Mouse (Mus musculus): ENCODE data around the gene Pkp1. TPM values are rescaled to one million over a fixed set of nuclear protein-coding genes. Genes with fewer than 3 reads are reported as not detected.

Gene Pkp1
- polyA plus RNA-seq, 1 experiment from 2014 or later: 0.10 TPM

GRCm38 (mm10) chr1:135924377-135924994 lies 5.5 kb upstream of the Pkp1 start:
- Histone ChIP-seq H3K9me3 (ENCODE audit: control insufficient read depth, low read length) (no peaks in the 10 kb centered on the region), H3K9ac (ENCODE audit: low read depth, low read length) (no peak overlapping the region), H3K27me3 (replicated peaks; ENCODE audit: control insufficient read depth, insufficient read depth, low read length) (peaks cover 54% of the 10 kb centered on the region), H3K27ac (ENCODE audit: low read depth, low read length) (no peak overlapping the region), H3K4me3 (ENCODE audit: low read depth, low read length) (no peak overlapping the region), H3K36me3 (ENCODE audit: control insufficient read depth, insufficient read depth, low read length) (no peaks in the 10 kb centered on the region), H3K4me2 (no peak overlapping the region), H3K4me1 (replicated peaks; ENCODE audit: control insufficient read depth, insufficient read depth, low read length) (no peaks in the 10 kb centered on the region)
- WGBS: 67% methylated on average over 5 of the region's 5 CpGs
- ATAC-seq (replicated peaks; ENCODE audit: low FRiP score): no peak
- DNase-seq (ENCODE audit: low spot score): no peak

- no peaks in the 10 kb centered on the region for H3K4me1 ChIP-seq (replicated peaks; ENCODE audit: control insufficient read depth, insufficient read depth, low read length)
- no peak overlapping the region for H3K27ac ChIP-seq (ENCODE audit: low read depth, low read length)
- 68% methylated on average over 7 of the region's 7 CpGs for WGBS
- no peak for ATAC-seq (replicated peaks; ENCODE audit: low FRiP score)
- no peak for DNase-seq (ENCODE audit: low spot score)
- H3K27me3 ChIP-seq (replicated peaks; ENCODE audit: control insufficient read depth, insufficient read depth, low read length): peaks cover 66% of the 10 kb centered on the region
- H3K9ac ChIP-seq (ENCODE audit: low read depth, low read length): no peak overlapping the region
- H3K4me2 ChIP-seq: no peak overlapping the region
- no peak overlapping the region for H3K4me3 ChIP-seq (ENCODE audit: low read depth, low read length)
- H3K36me3 ChIP-seq (ENCODE audit: control insufficient read depth, insufficient read depth, low read length): no peaks in the 10 kb centered on the region
- no peaks in the 10 kb centered on the region for H3K9me3 ChIP-seq (ENCODE audit: control insufficient read depth, low read length)
These were observed 4.2 kb upstream of the Pkp1 start for GRCm38 (mm10) chr1:135923229-135923628.

GRCm38 (mm10) chr1:135917206-135917605 lies 1.8 kb downstream of the Pkp1 start:
- Histone ChIP-seq H3K36me3 (ENCODE audit: control insufficient read depth, insufficient read depth, low read length) (no peaks in the 10 kb centered on the region), H3K4me2 (no peak overlapping the region), H3K27ac (ENCODE audit: low read depth, low read length) (no peak overlapping the region), H3K4me3 (ENCODE audit: low read depth, low read length) (no peak overlapping the region), H3K9me3 (ENCODE audit: control insufficient read depth, low read length) (no peaks in the 10 kb centered on the region), H3K9ac (ENCODE audit: low read depth, low read length) (no peak overlapping the region), H3K4me1 (replicated peaks; ENCODE audit: control insufficient read depth, insufficient read depth, low read length) (no peaks in the 10 kb centered on the region), H3K27me3 (replicated peaks; ENCODE audit: control insufficient read depth, insufficient read depth, low read length) (peaks cover 81% of the 10 kb centered on the region)
- no peak for ATAC-seq (replicated peaks; ENCODE audit: low FRiP score)
- WGBS: 11% methylated on average over 5 of the region's 5 CpGs
- DNase-seq (ENCODE audit: low spot score): no peak

- Histone ChIP-seq H3K27me3 (replicated peaks; ENCODE audit: control insufficient read depth, insufficient read depth, low read length) (peaks cover 78% of the 10 kb centered on the region), H3K4me3 (ENCODE audit: low read depth, low read length) (no peak overlapping the region), H3K9me3 (ENCODE audit: control insufficient read depth, low read length) (no peaks in the 10 kb centered on the region), H3K36me3 (ENCODE audit: control insufficient read depth, insufficient read depth, low read length) (no peaks in the 10 kb centered on the region), H3K27ac (ENCODE audit: low read depth, low read length) (no peak overlapping the region), H3K4me1 (replicated peaks; ENCODE audit: control insufficient read depth, insufficient read depth, low read length) (no peaks in the 10 kb centered on the region), H3K9ac (ENCODE audit: low read depth, low read length) (no peak overlapping the region), H3K4me2 (no peak overlapping the region)
- DNase-seq (ENCODE audit: low spot score): no peak
- WGBS: 28% methylated on average over 5 of the region's 5 CpGs
- ATAC-seq (replicated peaks; ENCODE audit: low FRiP score): no peak
These were observed 2.4 kb downstream of the Pkp1 start for GRCm38 (mm10) chr1:135916486-135917058.

- DNase-seq (ENCODE audit: low spot score): no peak
- WGBS: 69% methylated on average over 4 of the region's 4 CpGs
- Histone ChIP-seq H3K27me3 (replicated peaks; ENCODE audit: control insufficient read depth, insufficient read depth, low read length) (peaks cover 64% of the 10 kb centered on the region), H3K4me1 (replicated peaks; ENCODE audit: control insufficient read depth, insufficient read depth, low read length) (no peaks in the 10 kb centered on the region), H3K4me3 (ENCODE audit: low read depth, low read length) (no peak overlapping the region), H3K9ac (ENCODE audit: low read depth, low read length) (no peak overlapping the region), H3K4me2 (no peak overlapping the region), H3K36me3 (ENCODE audit: control insufficient read depth, insufficient read depth, low read length) (no peaks in the 10 kb centered on the region), H3K9me3 (ENCODE audit: control insufficient read depth, low read length) (no peaks in the 10 kb centered on the region), H3K27ac (ENCODE audit: low read depth, low read length) (no peak overlapping the region)
- no peak for ATAC-seq (replicated peaks; ENCODE audit: low FRiP score)
These were observed 5.3 kb downstream of the Pkp1 start for GRCm38 (mm10) chr1:135913657-135914056.

GRCm38 (mm10) chr1:135909381-135909780 lies 9.6 kb downstream of the Pkp1 start:
- peaks cover 33% of the 10 kb centered on the region for H3K27me3 ChIP-seq (replicated peaks; ENCODE audit: control insufficient read depth, insufficient read depth, low read length)
- 31% methylated on average over 6 of the region's 6 CpGs for WGBS
- no peak overlapping the region; the same call in 1 of the 2 replicates for H3K9ac ChIP-seq (ENCODE audit: low read depth, low read length)

GRCm38 (mm10) chr1:135906736-135907135 lies 12.3 kb downstream of the Pkp1 start:
- DNase-seq (ENCODE audit: low spot score) (no peak), ATAC-seq (replicated peaks; ENCODE audit: low FRiP score) (no peak)
- H3K4me2 ChIP-seq: no peak overlapping the region
- H3K27ac ChIP-seq (ENCODE audit: low read depth, low read length): no peak overlapping the region
- no peaks in the 10 kb centered on the region for H3K9me3 ChIP-seq (ENCODE audit: control insufficient read depth, low read length)
- no peak overlapping the region for H3K4me3 ChIP-seq (ENCODE audit: low read depth, low read length)
- no peaks in the 10 kb centered on the region for H3K4me1 ChIP-seq (replicated peaks; ENCODE audit: control insufficient read depth, insufficient read depth, low read length)
- WGBS: 64% methylated on average over 11 of the region's 11 CpGs
- H3K9ac ChIP-seq (ENCODE audit: low read depth, low read length): no peak overlapping the region
- peaks cover 25% of the 10 kb centered on the region for H3K27me3 ChIP-seq (replicated peaks; ENCODE audit: control insufficient read depth, insufficient read depth, low read length)
- H3K36me3 ChIP-seq (ENCODE audit: control insufficient read depth, insufficient read depth, low read length): no peaks in the 10 kb centered on the region

More at GRCm38 (mm10) chr1:135909381-135909780, 9.6 kb downstream of the Pkp1 start:
- H3K4me2 ChIP-seq: no peak overlapping the region
- H3K36me3 ChIP-seq (ENCODE audit: control insufficient read depth, insufficient read depth, low read length): no peaks in the 10 kb centered on the region
- no peaks in the 10 kb centered on the region for H3K9me3 ChIP-seq (ENCODE audit: control insufficient read depth, low read length)
- no peaks in the 10 kb centered on the region for H3K4me1 ChIP-seq (replicated peaks; ENCODE audit: control insufficient read depth, insufficient read depth, low read length)
- no peak overlapping the region for H3K27ac ChIP-seq (ENCODE audit: low read depth, low read length)
- no peak overlapping the region for H3K4me3 ChIP-seq (ENCODE audit: low read depth, low read length)
- ATAC-seq (replicated peaks; ENCODE audit: low FRiP score) (no peak), DNase-seq (ENCODE audit: low spot score) (no peak)

GRCm38 (mm10) chr1:135899991-135900515 lies 19.0 kb downstream of the Pkp1 start:
- no peak for ATAC-seq (replicated peaks; ENCODE audit: low FRiP score)
- no peak overlapping the region for H3K4me2 ChIP-seq
- WGBS: 66% methylated on average over 7 of the region's 7 CpGs
- H3K36me3 ChIP-seq (ENCODE audit: control insufficient read depth, insufficient read depth, low read length): no peaks in the 10 kb centered on the region
- H3K27me3 ChIP-seq (replicated peaks; ENCODE audit: control insufficient read depth, insufficient read depth, low read length): peaks cover 18% of the 10 kb centered on the region; the same call in 1 of the 2 replicates
- H3K4me3 ChIP-seq (ENCODE audit: low read depth, low read length): no peak overlapping the region
- no peaks in the 10 kb centered on the region for H3K9me3 ChIP-seq (ENCODE audit: control insufficient read depth, low read length)
- no peak for DNase-seq (ENCODE audit: low spot score)
- H3K4me1 ChIP-seq (replicated peaks; ENCODE audit: control insufficient read depth, insufficient read depth, low read length): no peaks in the 10 kb centered on the region
- H3K27ac ChIP-seq (ENCODE audit: low read depth, low read length): no peak overlapping the region
- H3K9ac ChIP-seq (ENCODE audit: low read depth, low read length): no peak overlapping the region

GRCm38 (mm10) chr1:135899295-135899694 lies 19.7 kb downstream of the Pkp1 start:
- no peak for ATAC-seq (replicated peaks; ENCODE audit: low FRiP score)
- 87% methylated on average over 6 of the region's 6 CpGs for WGBS
- H3K4me2 ChIP-seq: no peak overlapping the region
- H3K27me3 ChIP-seq (replicated peaks; ENCODE audit: control insufficient read depth, insufficient read depth, low read length): peaks cover 18% of the 10 kb centered on the region; the same call in 1 of the 2 replicates
- no peaks in the 10 kb centered on the region for H3K4me1 ChIP-seq (replicated peaks; ENCODE audit: control insufficient read depth, insufficient read depth, low read length)
- H3K27ac ChIP-seq (ENCODE audit: low read depth, low read length): no peak overlapping the region
- no peaks in the 10 kb centered on the region for H3K9me3 ChIP-seq (ENCODE audit: control insufficient read depth, low read length)
- H3K9ac ChIP-seq (ENCODE audit: low read depth, low read length): no peak overlapping the region
- H3K4me3 ChIP-seq (ENCODE audit: low read depth, low read length): no peak overlapping the region
- no peaks in the 10 kb centered on the region for H3K36me3 ChIP-seq (ENCODE audit: control insufficient read depth, insufficient read depth, low read length)
- DNase-seq (ENCODE audit: low spot score): no peak

All from liver, embryonic 11.5 days (tissue).